Mouse (Mus musculus) MEL-GATA-1-ER (cell line): ENCODE results near the gene Dcaf4.
A peak's percentile ranks its signal among the peaks of the same experiment; 100 is the strongest.

Experiments
- DNase-seq: peaks from one replicate; pipeline ENCODE4 v3.0.0-alpha.2; 2012; ENCODE audit warnings: low read depth; ENCODE audit errors: extremely low read depth

Gene Dcaf4

GRCm38 (mm10) chr12:83520311-83520890, at the start of gene Dcaf4:
Gene Dcaf4 (plus strand): TSS chr12:83520466.
- peak; percentile 91 for DNase-seq

- DNase-seq = no peak
Measured at GRCm38 (mm10) chr12:83471760-83472159, 48.5 kb upstream of the Dcaf4 start.

GRCm38 (mm10) chr12:83473987-83474600, 46.2 kb upstream of the Dcaf4 start:
- no peak for DNase-seq

- no peak for DNase-seq
Measured at GRCm38 (mm10) chr12:83475419-83475818, 44.8 kb upstream of the Dcaf4 start.

GRCm38 (mm10) chr12:83476277-83476676, 44.0 kb upstream of the Dcaf4 start:
- no peak for DNase-seq

- no peak for DNase-seq
Measured at GRCm38 (mm10) chr12:83479140-83479539, 41.1 kb upstream of the Dcaf4 start.

GRCm38 (mm10) chr12:83479818-83480401, 40.4 kb upstream of the Dcaf4 start:
- peak; percentile 34 for DNase-seq

- no peak for DNase-seq
Measured at GRCm38 (mm10) chr12:83481439-83481838, 38.8 kb upstream of the Dcaf4 start.

GRCm38 (mm10) chr12:83483653-83484052, 36.6 kb upstream of the Dcaf4 start:
- no peak for DNase-seq

GRCm38 (mm10) chr12:83484855-83485745, 35.2 kb upstream of the Dcaf4 start:
- no peak for DNase-seq

GRCm38 (mm10) chr12:83485911-83486670, 34.2 kb upstream of the Dcaf4 start:
- DNase-seq = no peak

- no peak for DNase-seq
Measured at GRCm38 (mm10) chr12:83486671-83487461, 33.4 kb upstream of the Dcaf4 start.

- peak; percentile 96 for DNase-seq
Measured at GRCm38 (mm10) chr12:83487476-83487991, 32.7 kb upstream of the Dcaf4 start, which contains the start of gene Dpf3. Gene Dpf3 (minus strand): TSS chr12:83487716.

GRCm38 (mm10) chr12:83488211-83488941, 31.9 kb upstream of the Dcaf4 start:
- DNase-seq = no peak

- DNase-seq = no peak
Measured at GRCm38 (mm10) chr12:83489748-83490147, 30.5 kb upstream of the Dcaf4 start.

- peak; percentile 35 for DNase-seq
Measured at GRCm38 (mm10) chr12:83491609-83492008, 28.7 kb upstream of the Dcaf4 start.

- no peak for DNase-seq
Measured at GRCm38 (mm10) chr12:83492808-83493207, 27.5 kb upstream of the Dcaf4 start.

- DNase-seq = no peak
Measured at GRCm38 (mm10) chr12:83494196-83494595, 26.1 kb upstream of the Dcaf4 start.

- no peak for DNase-seq
Measured at GRCm38 (mm10) chr12:83495248-83495960, 24.9 kb upstream of the Dcaf4 start.
